Mouse (Mus musculus) spleen, postnatal 14 days (tissue): ENCODE data around the gene Chst15.

Experiments
- DNase-seq, 2 experiments: peaks; one replicate each; pipeline ENCODE4 v3.0.0; 2021 to 2022; ENCODE audit warnings: low spot score in 2 of 2

The Chst15 gene

GRCm38 (mm10) chr7:132302508-132303241 is 14.4 kb downstream of the Chst15 start:
- no peak for DNase-seq

GRCm38 (mm10) chr7:132299661-132300210 is 17.3 kb downstream of the Chst15 start:
- DNase-seq: no peak

- no peak for DNase-seq
These were observed 18.5 kb downstream of the Chst15 start for GRCm38 (mm10) chr7:132298412-132298990.

GRCm38 (mm10) chr7:132296661-132297443 is 20.2 kb downstream of the Chst15 start:
- no peak for DNase-seq

GRCm38 (mm10) chr7:132296132-132296531 is 20.9 kb downstream of the Chst15 start:
- no peak for DNase-seq

GRCm38 (mm10) chr7:132287340-132287664 is 29.7 kb downstream of the Chst15 start:
- no peak for DNase-seq

GRCm38 (mm10) chr7:132286630-132287339 is 30.2 kb downstream of the Chst15 start:
- no peak for DNase-seq

GRCm38 (mm10) chr7:132284795-132285194 is 32.2 kb downstream of the Chst15 start:
- DNase-seq: no peak

GRCm38 (mm10) chr7:132284048-132284737 is 32.8 kb downstream of the Chst15 start:
- DNase-seq: no peak

GRCm38 (mm10) chr7:132282576-132282975 is 34.5 kb downstream of the Chst15 start:
- no peak for DNase-seq

- DNase-seq: no peak
These were observed 34.9 kb downstream of the Chst15 start for GRCm38 (mm10) chr7:132282161-132282560.

GRCm38 (mm10) chr7:132281753-132282152 is 35.3 kb downstream of the Chst15 start:
- DNase-seq: no peak

GRCm38 (mm10) chr7:132278658-132279057 is 38.4 kb downstream of the Chst15 start:
- DNase-seq: no peak

- DNase-seq: no peak
These were observed 40.7 kb downstream of the Chst15 start for GRCm38 (mm10) chr7:132276287-132276686.

GRCm38 (mm10) chr7:132273741-132274513 is 43.1 kb downstream of the Chst15 start:
- no peak for DNase-seq

GRCm38 (mm10) chr7:132272984-132273383 is 44.0 kb downstream of the Chst15 start:
- DNase-seq: no peak

GRCm38 (mm10) chr7:132270364-132270763 is 46.7 kb downstream of the Chst15 start:
- DNase-seq: no peak

GRCm38 (mm10) chr7:132269661-132270060 is 47.4 kb downstream of the Chst15 start:
- no peak for DNase-seq

- DNase-seq: no peak
These were observed 49.1 kb downstream of the Chst15 start for GRCm38 (mm10) chr7:132267721-132268498.

- DNase-seq: no peak
These were observed 52.3 kb downstream of the Chst15 start for GRCm38 (mm10) chr7:132264763-132265162.
